Mouse (Mus musculus) Patski (cell line): ENCODE measurements around the gene Olfr282. TPM values are rescaled to one million over a fixed set of nuclear protein-coding genes. Genes with fewer than 3 reads are reported as not detected.
A peak's percentile ranks its signal among the peaks of the same experiment; 100 is the strongest.
"Not testable (repeated sequence)": the region's sequence is repeated elsewhere in the genome, so short reads cannot be mapped to it uniquely, and the experiment has no call there.

ENCODE experiments used
- ATAC-seq: fragments of 100-300 bp; one replicate; pipeline ENCODE4 v1.8.0; 2021
- CTCF ChIA-PET: fragments of 350-600 bp; sonication (Branson Sonifier 250); formaldehyde crosslinking; loops from one replicate; lab custom pipeline; 2022; ENCODE audit warnings: inconsistent platforms; lab: Charles Lee
- POLR2A ChIA-PET: fragments of 350-600 bp; sonication (Branson Sonifier 250); formaldehyde crosslinking; loops from one replicate; lab custom pipeline; 2022; ENCODE audit warnings: antibody characterized with exemption, inconsistent platforms; lab: Charles Lee
- DNase-seq: peaks from one replicate; pipeline ENCODE4 v3.0.0-alpha.2; 2011; ENCODE audit warnings: low read depth, low spot score
- H3K27me3 ChIP-seq: fragments of 371-371 bp; one replicate; pipeline ENCODE4 v1.5.1; 2021
- CTCF ChIP-seq: fragments of 100-300 bp; IDR thresholded peaks from one replicate; pipeline ENCODE4 v1.5.1; 2021
- in situ Hi-C: fragments of 300-500 bp; cut with MboI; formaldehyde crosslinking; loops from 3 replicates; pipeline ENCODE4 v1.11.1; 2018; ENCODE audit warnings: low pct_unique_long_range_greater_than_20kb, mixed read lengths
- polyA plus RNA-seq: library from polyadenylated mRNA; unstranded; gene quantifications from one replicate; pipeline ENCODE4 v1.2.3, GENCODE M21; 2021

Olfr282 gene
- polyA plus RNA-seq: not detected

- in situ Hi-C loops, CTCF ChIA-PET, DNase-seq, POLR2A ChIA-PET, ATAC-seq: not testable (repeated sequence)
- H3K27me3 ChIP-seq: peaks cover 12% of the 10 kb centered on the region
These were observed at the start of gene Olfr282 for GRCm38 (mm10) chr15:98430925-98431324. TSS of gene Olfr282 (plus strand) at chr15:98431225.

- POLR2A ChIA-PET: no interaction called here
- ATAC-seq: no peak
- CTCF ChIA-PET: no interaction called here
- DNase-seq: no peak
- TF ChIP-seq CTCF: no peak
- peaks cover 4% of the 10 kb centered on the region for H3K27me3 ChIP-seq
- in situ Hi-C loops: loop anchor here (10.0 kb wide), 1 partner anchor 293 kb away; the partner anchor contains the start of genes Pfkm and Senp1
These were observed 43.4 kb upstream of the Olfr282 start for GRCm38 (mm10) chr15:98387621-98388020.

- ATAC-seq (no peak), DNase-seq (peak; percentile 4)
- TF ChIP-seq CTCF: peak; percentile 96
- in situ Hi-C loops: loop anchor here (5.0 to 10.0 kb wide), 2 partner anchors 207 to 295 kb away; partner anchors contain the start of genes Pfkm and Senp1
- ChIA-PET POLR2A (no interaction called here), CTCF (interaction anchor here (0.6 to 1.6 kb wide), 3 partner anchors 15 to 209 kb away, joined by 3 to 4 read pairs (median 3); no protein-coding TSS in a partner anchor)
- peaks cover 4% of the 10 kb centered on the region for H3K27me3 ChIP-seq
These were observed 41.2 kb upstream of the Olfr282 start for GRCm38 (mm10) chr15:98389796-98390195.

GRCm38 (mm10) chr15:98391081-98391902, 39.7 kb upstream of the Olfr282 start:
- DNase-seq: no peak
- no peak for TF ChIP-seq CTCF
- POLR2A ChIA-PET: no interaction called here

GRCm38 (mm10) chr15:98391903-98392187, 39.2 kb upstream of the Olfr282 start:
- no peak for TF ChIP-seq CTCF
- ChIA-PET POLR2A (no interaction called here), CTCF (no interaction called here)
- DNase-seq: no peak
- ATAC-seq: no peak
- in situ Hi-C loops: loop anchor here (5.0 kb wide), 1 partner anchor 210 kb away; no protein-coding TSS in a partner anchor
- peaks cover 4% of the 10 kb centered on the region for H3K27me3 ChIP-seq

More at GRCm38 (mm10) chr15:98391081-98391902, 39.7 kb upstream of the Olfr282 start:
- in situ Hi-C loops: loop anchor here (5.0 kb wide), 1 partner anchor 209 kb away; no protein-coding TSS in a partner anchor
- peaks cover 4% of the 10 kb centered on the region for H3K27me3 ChIP-seq
- CTCF ChIA-PET: no interaction called here
- ATAC-seq: no peak

GRCm38 (mm10) chr15:98397136-98397535, 33.9 kb upstream of the Olfr282 start:
- DNase-seq: no peak
- in situ Hi-C loops: no loop called here
- ChIA-PET POLR2A (no interaction called here), CTCF (no interaction called here)
- peaks cover 9% of the 10 kb centered on the region for H3K27me3 ChIP-seq
- no peak for ATAC-seq
- no peak for TF ChIP-seq CTCF

- TF ChIP-seq CTCF: no peak
- DNase-seq: no peak
- H3K27me3 ChIP-seq: peaks cover 12% of the 10 kb centered on the region
- in situ Hi-C loops: no loop called here
- ChIA-PET POLR2A (no interaction called here), CTCF (no interaction called here)
- no peak for ATAC-seq
These were observed 28.7 kb upstream of the Olfr282 start for GRCm38 (mm10) chr15:98402356-98402755.

- TF ChIP-seq CTCF: peak; percentile 68
- in situ Hi-C loops: no loop called here
- POLR2A ChIA-PET: no interaction called here
- CTCF ChIA-PET: interaction anchor here (0.9 to 1.5 kb wide), 2 partner anchors 10 to 14 kb away, joined by 3 to 6 read pairs; no protein-coding TSS in a partner anchor
- DNase-seq: no peak
- peaks cover 7% of the 10 kb centered on the region for H3K27me3 ChIP-seq
- no peak for ATAC-seq
These were observed 22.5 kb upstream of the Olfr282 start for GRCm38 (mm10) chr15:98408406-98409060.

- peaks cover 7% of the 10 kb centered on the region for H3K27me3 ChIP-seq
- in situ Hi-C loops: no loop called here
- ChIA-PET CTCF (interaction anchor here (0.8 to 1.5 kb wide), 3 partner anchors 9 to 94 kb away, joined by 3 to 6 read pairs (median 3); no protein-coding TSS in a partner anchor), POLR2A (interaction anchor here (1.1 kb wide), 1 partner anchor 11 kb away, joined by 3 read pairs; no protein-coding TSS in a partner anchor)
- DNase-seq: no peak
- TF ChIP-seq CTCF: no peak
- no peak for ATAC-seq
These were observed 21.4 kb upstream of the Olfr282 start for GRCm38 (mm10) chr15:98409635-98410034.

GRCm38 (mm10) chr15:98410249-98410648, 20.8 kb upstream of the Olfr282 start:
- in situ Hi-C loops: no loop called here
- DNase-seq (no peak), ATAC-seq (no peak)
- POLR2A ChIA-PET: interaction anchor here (1.1 kb wide), 1 partner anchor 11 kb away, joined by 3 read pairs; no protein-coding TSS in a partner anchor
- H3K27me3 ChIP-seq: peaks cover 3% of the 10 kb centered on the region
- CTCF ChIA-PET: no interaction called here
- no peak for TF ChIP-seq CTCF
